Mouse (Mus musculus): ENCODE measurements around the gene Llgl2. TPM values are rescaled to one million over a fixed set of nuclear protein-coding genes. Genes with fewer than 3 reads are reported as not detected.

Llgl2 gene
- total RNA-seq, 2 experiments from 2014 or later = 1.0 to 2.3 TPM

DNA sequence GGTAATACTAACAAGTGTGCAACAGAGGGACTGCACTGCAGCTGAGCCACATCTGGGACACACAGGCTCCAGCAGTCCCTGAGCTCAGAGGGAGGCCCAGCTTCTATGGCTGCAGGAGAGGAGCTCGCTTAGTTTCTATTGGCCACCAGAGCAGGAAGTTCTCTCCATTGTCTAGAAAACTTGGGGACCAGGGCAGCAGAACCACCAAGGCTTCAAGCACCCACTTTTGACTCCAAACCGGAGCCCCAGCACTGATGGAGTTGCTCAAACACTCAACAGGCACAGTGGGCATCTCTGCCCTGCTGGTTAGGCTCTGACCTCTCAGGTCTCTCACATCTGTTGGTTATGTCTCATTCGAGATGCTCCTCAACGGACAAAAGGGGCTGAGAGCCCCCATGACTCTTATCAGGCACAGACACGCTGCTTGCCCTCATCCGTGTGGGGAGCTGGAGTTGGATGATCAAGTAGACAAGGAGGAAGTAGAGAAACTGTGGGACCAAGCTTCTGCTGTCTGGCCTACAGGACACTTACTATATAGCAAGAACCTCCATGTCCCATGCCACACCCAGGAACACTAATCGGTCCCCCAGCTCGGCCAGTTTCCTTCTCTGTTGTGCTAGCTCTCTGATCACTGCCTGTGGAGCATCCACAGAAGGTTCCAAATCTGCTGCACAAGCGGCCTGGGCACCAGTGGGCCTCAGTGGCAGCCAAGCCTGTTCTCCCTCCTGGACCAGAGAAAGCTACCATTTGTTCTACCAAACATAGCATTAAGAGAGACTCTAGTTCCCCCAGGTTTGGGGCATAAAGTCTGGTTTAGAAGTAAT, 77.7 kb downstream of the Llgl2 start:
- no peak for DNase-seq (ENCODE audit: extremely low spot score in 1 of 2, low spot score in 1 of 2)

GRCm38 (mm10) chr11:115902177-115902576, 78.3 kb downstream of the Llgl2 start:
- no peak for DNase-seq (ENCODE audit: extremely low spot score in 1 of 2, low spot score in 1 of 2)

DNA sequence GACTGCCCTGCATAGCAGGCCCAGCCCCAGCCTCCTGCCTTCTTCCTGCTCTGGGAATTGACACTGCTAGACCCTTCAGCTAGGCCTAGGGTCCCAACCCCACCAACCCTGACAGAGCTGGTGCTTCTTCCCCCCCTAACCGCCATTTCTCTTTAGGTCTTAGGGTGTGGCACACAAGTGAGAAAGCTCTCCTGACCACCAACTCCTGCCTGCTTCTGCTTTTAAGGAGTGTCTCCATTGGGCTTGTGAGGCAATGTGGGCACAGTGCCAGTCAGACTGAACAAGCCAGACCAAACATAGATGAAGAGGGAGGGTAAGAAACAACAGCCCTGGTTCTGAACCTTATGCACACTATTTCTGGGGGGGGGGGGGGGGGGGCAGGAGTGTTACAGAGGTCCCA, 79.0 kb downstream of the Llgl2 start:
- no peak for DNase-seq (ENCODE audit: extremely low spot score in 1 of 2, low spot score in 1 of 2)

DNA sequence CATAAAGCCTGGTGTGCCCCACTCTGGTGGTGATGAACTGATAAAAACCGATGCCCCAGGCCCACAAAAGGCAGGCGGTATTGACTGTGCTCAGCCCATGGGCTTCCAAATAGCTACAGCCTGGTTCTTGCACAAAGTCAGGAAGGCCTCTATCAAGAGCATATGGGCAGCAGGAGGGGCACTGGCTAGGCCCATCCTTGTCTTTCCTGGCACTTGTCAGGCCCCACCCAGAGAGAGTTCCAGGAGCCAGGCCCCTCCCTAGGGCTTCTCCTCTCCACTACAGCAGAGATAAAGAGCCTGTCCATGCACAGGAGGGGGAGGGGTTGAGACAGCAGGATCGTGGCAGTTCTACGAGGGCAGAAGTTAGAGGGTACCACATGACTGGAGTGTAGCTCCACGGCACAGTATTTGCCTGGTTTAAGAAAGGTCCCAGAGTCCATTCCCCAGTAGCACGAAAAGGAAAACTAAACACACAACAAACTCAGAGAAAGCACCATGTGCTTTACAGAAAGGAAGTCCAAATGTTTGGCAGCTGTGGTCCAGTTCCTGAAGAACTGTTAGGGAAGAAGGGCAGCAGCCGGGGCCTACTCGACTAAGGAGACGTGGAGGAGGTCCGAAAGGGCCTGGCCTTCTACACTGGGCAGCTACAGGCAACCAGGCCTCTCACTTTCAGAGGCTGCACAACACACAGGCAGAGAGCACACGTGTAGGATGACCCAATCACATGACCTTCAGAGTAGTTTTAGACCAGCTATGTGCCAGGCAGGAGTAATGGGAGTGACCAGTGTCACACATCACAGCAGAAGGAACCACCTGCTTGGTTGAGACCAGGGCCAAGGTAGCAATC, 79.8 kb downstream of the Llgl2 start:
- DNase-seq (ENCODE audit: extremely low spot score in 1 of 2, low spot score in 1 of 2) = no peak

- DNase-seq (ENCODE audit: extremely low spot score in 1 of 2, low spot score in 1 of 2) = no peak
Observed at GRCm38 (mm10) chr11:115904231-115904955, 80.5 kb downstream of the Llgl2 start.

Small RNA genes lying within 50 kb of the gene (microRNA-seq; reads per million reads assigned to microRNA genes)
- gene Mir5621 = 1.7 to 2.8 reads per million in 2 experiments

Other genes with a start within 250 kb of the Llgl2 start
- 10 to 100 TPM; 49.6 to 59.0 TPM for gene Mrps7, start 220.1 kb upstream of the Llgl2 start, total RNA-seq (2021)
- gene Gga3, start 220.0 kb upstream of the Llgl2 start, total RNA-seq (2021) = 10 to 100 TPM; 60.0 to 75.4 TPM
- 10 to 100 TPM; 21.7 to 23.7 TPM for gene Mif4gd, start 211.1 kb upstream of the Llgl2 start, total RNA-seq (2021)
- 10 to 100 TPM; 56.2 to 61.6 TPM for gene Slc25a19, start 195.8 kb upstream of the Llgl2 start, total RNA-seq (2021)
- gene Grb2, start 115.5 kb upstream of the Llgl2 start, total RNA-seq (2021) = 100 to 1,000 TPM; 188 to 210 TPM
- gene Tmem94, start 58.6 kb upstream of the Llgl2 start, total RNA-seq (2021) = 10 to 100 TPM; 44.5 to 51.1 TPM
- 10 to 100 TPM; 19.9 to 21.8 TPM for gene Caskin2, start 10.4 kb upstream of the Llgl2 start, total RNA-seq (2021)
- 10 to 100 TPM in 1 of 2 experiments, 1 to 10 TPM in 1; 9.4 to 10.9 TPM for gene Tsen54, start 9.3 kb upstream of the Llgl2 start, total RNA-seq (2021)
- gene Myo15b, start 34.4 kb downstream of the Llgl2 start, total RNA-seq (2021) = under 1 TPM; 0.27 to 0.28 TPM
- 1 to 10 TPM in 1 of 2 experiments, under 1 TPM in 1; 0.54 to 1.2 TPM for gene Smim5, start 75.9 kb downstream of the Llgl2 start, total RNA-seq (2021)
- not detected for gene Smim6, start 88.0 kb downstream of the Llgl2 start, total RNA-seq (2021)
- 10 to 100 TPM; 33.1 to 47.4 TPM for gene Sap30bp, start 109.2 kb downstream of the Llgl2 start, total RNA-seq (2021)
- 10 to 100 TPM; 25.7 to 28.4 TPM for gene Recql5, start 109.4 kb downstream of the Llgl2 start, total RNA-seq (2021)
- gene Itgb4, start 150.7 kb downstream of the Llgl2 start, total RNA-seq (2021) = 1 to 10 TPM; 5.2 to 6.5 TPM
- gene Galk1, start 188.7 kb downstream of the Llgl2 start, total RNA-seq (2021) = 10 to 100 TPM; 14.0 to 16.9 TPM
- 100 to 1,000 TPM; 281 to 291 TPM for gene H3f3b, start 203.9 kb downstream of the Llgl2 start, total RNA-seq (2021)
- gene Unk, start 206.3 kb downstream of the Llgl2 start, total RNA-seq (2021) = 10 to 100 TPM; 19.6 to 23.2 TPM

Data from layer of hippocampus, postnatal 25 days (tissue).